Mouse (Mus musculus) embryonic fibroblast, embryonic 13.5 days (primary cell): Measurements from ENCODE around the gene Gm5150.

Experiments used
- CTCF ChIP-seq: IDR thresholded peaks from 2 replicates; pipeline ENCODE4 v1.5.1; 2011; ENCODE audit warnings: mild to moderate bottlenecking, control low read depth, low read length, moderate library complexity, borderline replicate concordance; ENCODE audit not compliant: insufficient read depth
- POLR2A ChIP-seq: IDR thresholded peaks from 2 replicates; pipeline ENCODE4 v1.6.1; 2011; ENCODE audit warnings: low read depth, mild to moderate bottlenecking, control low read depth, low read length, moderate library complexity

- TF ChIP-seq CTCF: no peak
- no peak for TF ChIP-seq POLR2A
Observed at GRCm38 (mm10) chr3:15956921-15957320, 49.3 kb downstream of the Gm5150 start.
